Mouse (Mus musculus) lung, adult 18-20 months (tissue): ENCODE data around the gene Sardh.

Source experiments
- DNase-seq, 2 experiments: peaks; one replicate each; pipeline ENCODE4 v3.0.0; 2022; ENCODE audit warnings: mixed read lengths in 2 of 2

The Sardh gene

DNA sequence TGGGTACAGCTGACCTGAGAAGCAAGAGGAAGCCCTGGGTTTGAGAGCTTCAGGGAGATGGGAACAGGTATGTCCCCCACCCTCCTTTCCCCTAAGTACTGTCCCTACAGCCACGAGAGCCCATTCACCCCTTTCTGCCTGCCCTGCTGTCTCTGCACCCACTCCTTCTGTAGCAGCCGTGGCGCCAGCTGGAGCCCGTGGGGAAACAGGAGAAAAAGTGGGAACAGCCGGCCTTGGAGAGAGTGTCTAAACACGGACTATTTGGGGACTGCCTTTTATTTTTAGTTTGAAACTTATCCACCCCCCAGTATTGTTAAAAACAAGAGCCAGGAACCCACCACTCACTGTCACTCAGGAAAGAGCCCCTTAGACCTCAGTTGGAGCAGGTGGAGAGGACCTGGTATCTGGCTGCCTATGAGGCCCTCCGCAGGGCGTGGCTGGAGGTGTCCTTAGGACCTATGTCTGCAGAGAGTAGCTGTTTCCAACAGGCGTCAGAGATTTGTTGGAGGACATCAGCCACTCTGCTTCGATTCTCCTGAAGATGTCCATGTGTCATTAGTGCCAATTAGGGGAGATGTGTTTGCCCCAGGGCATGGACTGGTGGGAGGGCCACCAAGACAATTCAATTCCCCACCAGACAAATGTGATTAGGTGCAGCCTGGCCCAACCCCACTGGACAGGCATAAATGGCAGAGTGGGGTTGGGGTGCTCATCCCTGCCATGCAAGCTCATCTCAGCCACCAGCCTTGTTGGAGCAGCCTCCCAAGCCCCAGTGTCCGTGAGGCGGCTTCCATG is 83.1 kb downstream of the Sardh start, which contains the start of gene Dbh:
Gene Dbh, plus strand, starts transcription at position 438 of the 795 bp plus-strand sequence.
- DNase-seq: no peak

DNA sequence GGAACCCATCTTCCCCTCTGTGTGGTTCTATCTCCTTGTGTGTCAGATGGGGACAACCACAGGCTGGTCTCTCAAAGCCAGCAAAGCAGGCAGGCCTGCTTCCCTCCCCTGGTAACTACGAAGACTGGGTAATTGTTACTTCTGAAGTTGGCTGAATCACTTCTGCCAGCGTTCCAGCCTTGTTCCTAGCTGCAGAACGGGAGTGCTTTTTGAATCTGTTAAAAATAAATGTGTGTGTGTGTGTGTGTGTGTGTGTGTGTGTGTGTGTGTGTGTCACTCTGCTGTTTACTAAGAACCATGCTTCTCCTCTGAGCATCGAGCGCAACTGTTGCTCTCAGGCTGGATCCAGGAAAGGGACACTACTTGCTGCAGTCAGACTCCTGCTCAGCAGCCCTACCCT is 84.3 kb downstream of the Sardh start:
- DNase-seq: no peak

DNA sequence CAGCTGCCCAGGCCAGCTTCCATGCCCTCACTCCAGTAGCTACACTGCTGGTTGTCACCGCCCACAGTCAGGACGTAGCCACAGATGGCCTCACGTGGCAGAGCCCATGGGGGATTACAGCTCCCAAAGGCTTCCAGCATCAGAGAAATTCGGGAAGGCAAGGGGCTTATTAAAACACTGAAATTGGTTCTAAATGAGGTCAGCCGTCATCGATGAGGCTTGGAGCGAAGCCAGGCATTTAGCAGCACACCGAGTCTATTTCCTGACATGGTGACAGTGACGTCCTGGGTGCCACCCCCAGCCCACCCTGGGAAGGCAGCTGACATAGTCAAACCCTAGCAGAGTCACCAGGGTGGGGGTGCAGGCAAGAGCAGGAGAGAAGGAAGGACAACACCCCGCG is 85.5 kb downstream of the Sardh start:
- no peak for DNase-seq

DNA sequence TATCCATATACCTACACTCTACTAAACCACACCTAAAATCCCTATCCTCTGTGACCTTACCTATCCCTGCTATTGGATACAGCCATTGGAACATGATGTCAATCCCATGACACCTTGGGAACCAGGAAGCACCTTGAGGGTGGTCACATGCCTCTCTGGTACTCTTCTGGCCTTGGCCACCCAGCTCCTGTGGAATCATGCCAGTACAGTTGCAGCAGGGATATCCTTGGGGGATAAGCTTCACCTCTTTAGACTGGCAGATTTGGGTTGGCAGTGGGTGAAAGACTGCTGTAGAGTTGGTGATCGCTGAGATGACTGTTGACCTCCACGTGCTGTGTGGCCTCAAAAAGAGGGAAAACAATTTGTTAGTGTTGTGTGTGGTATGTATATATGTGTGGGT is 86.6 kb downstream of the Sardh start:
- no peak for DNase-seq

DNA sequence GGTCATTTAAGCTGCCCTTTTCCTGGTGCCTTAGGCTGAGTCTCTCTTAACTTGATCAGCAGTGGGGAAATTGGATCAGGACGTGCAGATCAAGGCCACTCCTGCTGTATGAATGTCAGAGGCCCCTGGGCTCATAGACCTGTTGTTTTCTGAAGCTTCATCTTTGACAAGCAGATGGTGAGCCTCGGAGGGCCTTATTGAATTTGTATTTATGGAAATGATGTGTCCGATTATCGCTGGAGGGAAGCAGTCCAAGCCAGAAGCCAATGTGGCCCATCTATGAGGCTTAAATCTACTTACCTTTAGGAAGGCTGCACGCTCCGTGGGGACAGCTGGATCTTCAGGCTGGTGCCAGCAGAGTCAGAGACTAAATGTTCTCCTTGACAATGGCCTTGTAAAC is 91.5 kb downstream of the Sardh start:
- no peak for DNase-seq

DNA sequence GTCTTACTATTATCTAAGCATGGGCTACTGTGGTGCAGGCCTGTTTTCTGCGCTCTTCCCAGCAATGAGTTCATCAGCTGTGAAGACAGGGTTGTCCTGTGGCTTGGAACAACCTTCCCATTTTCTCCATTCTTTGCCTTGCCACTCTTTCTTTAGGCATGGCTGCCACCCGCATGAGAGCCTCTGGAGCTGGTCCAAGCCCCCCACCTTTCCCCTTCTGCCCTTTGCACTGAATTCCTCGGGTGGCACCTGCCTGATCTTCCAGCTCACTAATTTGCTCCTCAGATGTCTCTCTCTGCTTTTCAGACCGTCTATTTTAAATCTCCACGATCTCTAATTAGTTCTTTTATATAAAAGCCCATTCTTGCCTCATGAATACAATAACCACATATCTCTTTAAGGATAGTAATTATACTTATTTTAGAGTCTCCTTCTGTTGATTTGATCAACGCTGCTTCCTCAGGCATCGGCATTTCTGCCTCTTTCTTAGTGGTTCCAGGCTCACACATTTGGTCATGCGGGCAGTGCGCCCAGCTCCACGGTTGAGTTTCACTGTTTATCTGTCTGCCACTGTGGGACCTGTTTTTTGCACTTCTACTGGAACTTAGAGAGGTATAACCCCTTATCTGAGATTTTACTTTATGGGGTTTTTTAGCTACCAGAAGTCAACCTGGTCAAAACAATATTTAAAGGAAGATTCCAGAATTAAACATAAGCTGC is 93.5 kb downstream of the Sardh start:
- DNase-seq: no peak

DNA sequence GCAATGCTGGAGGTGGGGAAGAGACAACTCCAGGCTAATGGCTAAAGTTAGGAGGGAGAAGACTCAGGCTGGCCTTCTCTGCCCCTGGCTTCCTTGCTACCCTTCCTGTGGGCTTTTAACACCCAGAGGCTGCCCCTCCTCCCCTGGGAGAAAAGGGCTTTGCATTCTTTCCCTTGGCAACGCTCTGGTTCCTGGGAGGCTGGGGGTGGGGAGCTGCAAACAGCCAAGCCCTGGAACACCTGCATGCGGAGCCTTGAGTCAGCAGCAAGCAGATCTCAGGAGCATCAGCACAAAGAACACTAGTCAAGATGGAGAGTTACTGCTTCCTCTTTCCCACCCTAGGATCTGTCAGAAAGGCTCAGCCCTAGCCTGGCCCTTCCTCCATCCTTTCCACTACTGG is 98.7 kb downstream of the Sardh start:
- DNase-seq: no peak

DNA sequence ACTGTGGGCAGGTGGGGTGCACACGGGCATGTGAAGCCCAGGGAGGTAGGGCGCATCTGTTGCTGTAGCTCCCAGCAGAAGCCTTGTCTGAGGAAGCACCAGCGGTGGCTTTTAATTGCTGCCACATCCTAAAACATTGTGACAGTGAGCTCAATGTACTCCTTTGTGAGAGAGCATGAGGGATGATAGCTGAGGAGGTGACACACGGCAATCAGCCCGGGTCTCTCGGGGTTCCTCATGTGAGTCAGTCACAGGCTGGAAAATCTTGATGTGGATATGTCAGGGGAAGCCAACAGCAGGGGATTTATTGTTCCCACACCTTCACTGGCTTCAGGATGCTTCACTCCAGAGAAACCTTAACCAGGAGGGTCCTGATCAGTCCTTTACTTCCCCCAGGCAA is 101.3 kb downstream of the Sardh start:
- DNase-seq: no peak

DNA sequence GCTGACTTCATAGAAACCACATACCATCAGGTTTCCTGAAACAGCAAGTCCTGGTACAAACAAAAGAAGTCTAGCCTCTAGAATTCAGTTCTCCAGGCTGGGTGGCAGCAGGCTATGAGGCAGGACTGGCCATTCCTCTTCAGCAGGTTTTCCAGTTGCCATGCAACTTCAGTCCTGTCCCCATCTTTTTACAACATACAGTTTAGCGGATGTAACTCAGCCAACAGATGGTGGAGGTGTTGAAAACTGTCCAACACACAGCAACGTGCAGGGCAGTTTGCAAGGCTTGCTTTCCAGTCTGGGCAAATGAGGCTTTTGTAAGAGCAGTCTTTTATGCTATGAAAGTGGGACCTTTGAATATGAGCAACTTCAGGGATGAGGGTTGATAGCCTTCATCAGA is 103.2 kb downstream of the Sardh start:
- no peak for DNase-seq

DNA sequence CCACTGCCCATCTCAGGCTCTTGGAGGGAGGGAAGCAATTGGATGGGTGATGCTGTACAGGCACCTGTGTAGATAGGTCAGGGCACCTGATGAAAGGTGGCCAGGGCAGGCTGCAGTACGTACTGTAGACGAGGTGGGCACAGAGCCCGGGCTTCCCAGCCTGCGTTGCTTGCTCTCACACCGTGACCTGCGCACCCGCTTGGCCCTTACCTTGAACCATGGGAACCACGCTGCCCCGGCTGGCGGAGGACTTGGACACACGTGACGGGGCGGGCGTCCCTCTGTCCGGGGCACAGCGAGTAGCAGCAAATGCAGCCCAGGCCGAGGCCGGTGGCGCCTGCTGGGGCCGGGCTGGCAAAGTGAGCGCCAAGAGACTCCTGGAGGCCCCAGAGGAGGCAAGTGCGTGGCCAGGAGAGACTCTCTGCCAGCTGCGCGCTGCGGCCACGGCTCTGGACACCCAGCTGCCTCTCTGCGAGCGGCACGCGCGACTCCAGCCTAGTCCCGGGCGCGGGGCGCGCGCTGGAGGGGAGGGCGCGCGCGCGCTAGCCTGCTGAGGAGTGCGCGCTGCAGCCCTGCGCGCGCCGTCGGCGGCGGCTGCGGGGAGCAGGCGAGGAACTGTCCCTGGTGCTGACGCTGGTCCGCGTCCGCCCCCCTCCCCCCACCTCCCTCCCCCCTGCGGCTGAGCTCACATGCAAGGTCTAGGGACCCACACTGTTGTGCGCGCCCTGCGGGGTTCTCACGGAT is 106.0 kb downstream of the Sardh start, which contains the start of gene Fam163b:
Gene Fam163b, minus strand, starts transcription at position 542 of the 744 bp plus-strand sequence.
- DNase-seq: no peak
